Mouse (Mus musculus) CD8-positive naive resting alpha-beta T cell, adult 2 months (primary cell): ENCODE measurements around the gene Rimbp3.
A peak's percentile ranks its signal among the peaks of the same experiment; 100 is the strongest.
"Not testable (repeated sequence)": the region's sequence is repeated elsewhere in the genome, so short reads cannot be mapped to it uniquely, and the experiment has no call there.

ENCODE experiments used
- DNase-seq, 2 experiments: peaks; one replicate each; pipeline ENCODE4 v3.0.0; 2022; ENCODE audit warnings: low read depth in 2 of 2, low spot score in 2 of 2

Rimbp3 gene

GRCm38 (mm10) chr16:17216934-17217633 is 8.7 kb downstream of the Rimbp3 start:
- DNase-seq: no peak

- DNase-seq: no peak
Observed at GRCm38 (mm10) chr16:17220127-17220733, 11.8 kb downstream of the Rimbp3 start.

- peak; percentile 99 to 100 for DNase-seq
Observed at GRCm38 (mm10) chr16:17222197-17222596, 13.8 kb downstream of the Rimbp3 start.

GRCm38 (mm10) chr16:17225584-17225983 is 17.2 kb downstream of the Rimbp3 start:
- no peak for DNase-seq

- DNase-seq: no peak
Observed at GRCm38 (mm10) chr16:17226496-17226895, 18.1 kb downstream of the Rimbp3 start.

- not testable (repeated sequence) for DNase-seq
Observed at GRCm38 (mm10) chr16:17231523-17231922, 23.1 kb downstream of the Rimbp3 start.

- DNase-seq: peak; percentile 80 to 82
Observed at GRCm38 (mm10) chr16:17232794-17233701, 24.6 kb downstream of the Rimbp3 start, which contains the start of gene Hic2. Hic2 (plus strand) TSS chr16:17233572.

- DNase-seq: peak; percentile 18 to 27
Observed at GRCm38 (mm10) chr16:17233702-17234498, 25.5 kb downstream of the Rimbp3 start.

- no peak for DNase-seq
Observed at GRCm38 (mm10) chr16:17234499-17234895, 26.1 kb downstream of the Rimbp3 start.

- DNase-seq: no peak
Observed at GRCm38 (mm10) chr16:17234916-17235665, 26.7 kb downstream of the Rimbp3 start.

- no peak for DNase-seq
Observed at GRCm38 (mm10) chr16:17237634-17238033, 29.2 kb downstream of the Rimbp3 start.

- no peak for DNase-seq
Observed at GRCm38 (mm10) chr16:17239409-17239808, 31.0 kb downstream of the Rimbp3 start.

- DNase-seq: no peak
Observed at GRCm38 (mm10) chr16:17243731-17244130, 35.3 kb downstream of the Rimbp3 start.

GRCm38 (mm10) chr16:17244996-17245395 is 36.6 kb downstream of the Rimbp3 start:
- DNase-seq: no peak

- DNase-seq: no peak
Observed at GRCm38 (mm10) chr16:17247727-17248126, 39.3 kb downstream of the Rimbp3 start.

- no peak for DNase-seq
Observed at GRCm38 (mm10) chr16:17249135-17249534, 40.7 kb downstream of the Rimbp3 start.

GRCm38 (mm10) chr16:17251539-17251938 is 43.1 kb downstream of the Rimbp3 start:
- no peak for DNase-seq

GRCm38 (mm10) chr16:17252086-17252726 is 43.8 kb downstream of the Rimbp3 start:
- no peak for DNase-seq

- no peak for DNase-seq
Observed at GRCm38 (mm10) chr16:17252841-17253240, 44.4 kb downstream of the Rimbp3 start.
